Mouse (Mus musculus) retina, postnatal 1 day (tissue): ENCODE data around the gene Ankrd1.

Experiments used
- DNase-seq: peaks from one replicate; pipeline ENCODE4 v3.0.0-alpha.2; 2012

Gene Ankrd1

DNA sequence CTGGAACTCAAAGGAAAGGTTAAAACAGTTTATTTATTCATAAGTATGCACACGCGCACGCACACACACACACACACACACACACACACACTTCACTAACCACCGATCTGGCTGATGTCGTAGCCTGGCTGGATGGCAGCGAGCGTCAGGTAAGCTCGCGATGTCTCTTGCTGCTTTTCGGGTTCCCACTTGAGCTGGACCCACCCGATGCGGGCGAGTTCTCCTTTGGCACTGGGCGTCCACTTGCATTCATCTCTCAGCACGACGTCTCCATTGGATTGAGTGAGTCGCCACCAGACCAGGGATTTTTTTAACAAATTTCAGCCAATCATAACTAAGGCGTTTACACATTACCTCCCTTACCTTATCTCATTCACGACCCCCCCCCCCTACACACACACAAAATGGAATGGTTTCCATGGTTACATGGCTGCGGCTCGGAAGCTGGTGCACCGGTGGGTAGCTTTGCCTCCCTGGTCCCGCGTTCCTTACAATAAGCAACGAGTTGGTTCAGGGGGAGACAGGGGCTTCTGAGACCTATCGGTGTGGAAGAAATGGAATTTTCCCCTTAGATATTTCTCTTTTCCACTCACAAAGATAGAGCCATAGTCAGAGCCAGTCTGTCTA, 10.5 kb downstream of the Ankrd1 start:
- no peak for DNase-seq

- no peak for DNase-seq
These were observed 16.0 kb downstream of the Ankrd1 start for GRCm38 (mm10) chr19:36103909-36104308.

DNA sequence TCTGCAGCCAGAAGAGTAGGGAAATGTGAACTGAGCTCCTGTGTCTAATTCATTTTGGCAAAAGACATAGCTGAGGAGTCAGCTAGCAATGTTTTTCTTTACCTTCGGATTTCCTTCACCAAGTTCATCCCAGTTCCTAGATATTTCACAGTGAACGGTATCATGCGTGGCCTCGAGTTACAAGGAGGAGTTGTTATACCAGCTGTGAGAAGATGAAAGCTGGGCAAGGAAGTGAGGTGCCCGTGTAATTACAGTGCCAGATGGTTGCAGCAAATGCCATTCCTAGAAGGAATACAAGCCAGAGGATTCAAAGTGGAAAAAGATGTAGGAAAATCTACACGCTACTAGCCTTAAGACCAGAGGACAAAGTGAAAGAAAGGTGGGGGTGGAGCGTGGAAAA, 21.0 kb downstream of the Ankrd1 start:
- no peak for DNase-seq

DNA sequence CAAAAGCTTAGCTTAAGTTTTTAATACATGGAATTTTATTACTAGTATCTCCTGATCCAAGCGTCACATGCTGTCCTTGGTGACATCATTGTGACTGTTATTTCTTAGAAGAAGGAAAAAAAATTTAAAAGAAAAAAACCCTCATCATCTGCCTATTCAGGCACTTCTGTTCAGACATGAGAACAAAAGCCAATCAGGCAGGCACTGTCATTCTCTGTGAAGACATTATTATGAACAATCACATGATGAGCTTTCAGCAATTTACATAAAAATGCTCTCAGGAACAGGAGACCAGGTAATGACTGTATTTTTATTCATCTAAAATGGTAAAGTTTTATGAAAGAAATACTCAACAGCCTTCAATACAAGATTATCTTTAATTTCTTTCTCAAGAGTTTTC, 21.6 kb downstream of the Ankrd1 start:
- no peak for DNase-seq

- no peak for DNase-seq
These were observed 22.7 kb downstream of the Ankrd1 start for GRCm38 (mm10) chr19:36097194-36097593.

DNA sequence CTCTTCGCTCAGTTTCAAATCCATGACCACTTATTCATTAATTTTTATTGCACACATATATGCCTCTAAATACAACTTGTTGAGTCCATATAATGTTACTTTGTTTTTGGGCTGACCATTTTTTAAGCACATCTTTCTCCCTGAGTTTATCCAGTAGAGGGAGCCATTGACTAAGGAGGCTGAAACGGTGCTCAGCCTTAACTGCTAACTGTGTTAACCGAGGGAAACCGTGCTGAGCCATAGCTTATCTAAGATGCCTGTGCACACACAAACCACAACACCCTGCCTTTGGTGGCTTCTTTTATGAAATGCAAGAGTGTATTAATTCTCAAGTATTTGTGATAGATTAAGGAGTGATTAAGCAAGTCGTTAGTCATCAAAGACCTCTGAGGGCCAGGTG, 29.1 kb downstream of the Ankrd1 start:
- DNase-seq: peak; percentile 41

DNA sequence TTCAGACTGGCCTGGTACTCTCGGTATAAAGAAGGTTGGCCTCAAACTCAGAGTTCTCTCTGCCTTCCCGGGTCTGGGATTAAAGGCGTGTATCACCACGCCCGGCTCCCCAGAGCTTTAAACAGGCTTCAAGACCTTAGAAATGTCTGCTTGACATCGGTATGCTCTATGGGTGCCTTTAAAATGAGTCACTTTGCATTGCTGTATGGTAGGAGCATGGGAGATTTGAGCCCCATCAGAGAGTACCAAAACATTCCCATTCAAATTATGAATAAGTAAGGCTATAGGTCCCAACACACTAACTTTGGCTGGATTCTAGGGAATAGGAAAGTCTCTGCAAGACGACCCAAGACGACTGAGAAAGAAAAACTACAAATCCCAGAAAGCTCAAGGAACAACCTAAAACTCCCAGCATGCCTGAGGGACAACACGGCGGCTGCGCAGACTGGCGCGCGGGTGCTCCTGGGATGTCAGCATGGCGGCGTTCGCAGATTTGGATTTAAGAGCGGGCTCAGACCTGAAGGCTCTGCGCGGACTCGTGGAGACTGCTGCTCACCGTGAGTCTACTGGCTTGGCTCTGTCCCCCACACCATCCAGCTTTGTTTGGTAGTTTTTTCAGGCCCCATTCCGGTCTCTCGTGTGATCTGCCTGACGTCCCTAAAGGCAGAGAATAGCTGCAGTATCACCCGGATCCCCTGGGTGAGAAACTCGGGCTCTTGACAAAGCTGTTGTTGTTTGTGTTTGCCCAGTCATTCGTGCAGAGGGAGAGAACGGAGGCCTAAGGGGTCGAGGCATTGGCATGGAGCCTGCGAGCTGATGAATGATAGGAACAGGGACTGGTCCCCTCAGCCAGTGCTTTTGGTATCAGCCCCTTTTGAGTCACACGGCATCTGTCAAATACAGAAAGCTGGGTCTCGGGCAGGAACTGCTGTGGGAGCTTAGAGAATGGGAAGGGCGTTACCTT, 36.4 kb downstream of the Ankrd1 start, which contains the start of gene Rpp30:
TSS of gene Rpp30 (plus strand) at position 455 of the 964 bp plus-strand sequence.
- peak; percentile 95 for DNase-seq

DNA sequence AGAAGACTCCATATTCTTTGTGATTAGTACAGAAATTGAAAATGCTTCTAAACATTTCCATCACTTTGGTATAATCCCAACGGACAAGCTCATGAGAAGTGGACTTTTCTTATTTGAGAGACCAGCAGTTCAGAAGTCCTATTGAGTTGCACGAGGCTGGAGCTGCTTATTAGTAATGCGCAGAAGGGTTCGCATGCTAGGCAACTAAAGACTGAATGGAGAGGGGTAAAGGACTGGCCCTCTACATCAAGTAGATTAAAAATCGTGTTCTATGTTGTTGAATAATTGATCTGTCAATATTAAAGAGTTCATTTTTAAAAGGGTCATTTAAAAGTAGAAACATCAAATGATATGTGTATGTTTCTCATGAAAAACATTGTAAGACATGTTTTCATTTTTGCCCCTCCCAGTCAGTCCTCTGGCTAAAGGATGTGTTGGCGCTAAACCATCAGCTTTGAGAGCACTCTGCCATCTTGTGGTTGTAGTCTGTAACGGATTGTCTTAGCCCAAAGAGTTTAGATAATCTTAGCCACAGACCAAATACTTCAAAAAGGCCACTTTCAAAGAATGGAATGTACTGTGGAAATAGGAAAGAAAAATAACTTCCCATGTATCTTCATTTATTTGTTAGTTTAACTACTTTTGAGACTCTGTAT, 37.2 kb downstream of the Ankrd1 start:
- peak; percentile 83 for DNase-seq

DNA sequence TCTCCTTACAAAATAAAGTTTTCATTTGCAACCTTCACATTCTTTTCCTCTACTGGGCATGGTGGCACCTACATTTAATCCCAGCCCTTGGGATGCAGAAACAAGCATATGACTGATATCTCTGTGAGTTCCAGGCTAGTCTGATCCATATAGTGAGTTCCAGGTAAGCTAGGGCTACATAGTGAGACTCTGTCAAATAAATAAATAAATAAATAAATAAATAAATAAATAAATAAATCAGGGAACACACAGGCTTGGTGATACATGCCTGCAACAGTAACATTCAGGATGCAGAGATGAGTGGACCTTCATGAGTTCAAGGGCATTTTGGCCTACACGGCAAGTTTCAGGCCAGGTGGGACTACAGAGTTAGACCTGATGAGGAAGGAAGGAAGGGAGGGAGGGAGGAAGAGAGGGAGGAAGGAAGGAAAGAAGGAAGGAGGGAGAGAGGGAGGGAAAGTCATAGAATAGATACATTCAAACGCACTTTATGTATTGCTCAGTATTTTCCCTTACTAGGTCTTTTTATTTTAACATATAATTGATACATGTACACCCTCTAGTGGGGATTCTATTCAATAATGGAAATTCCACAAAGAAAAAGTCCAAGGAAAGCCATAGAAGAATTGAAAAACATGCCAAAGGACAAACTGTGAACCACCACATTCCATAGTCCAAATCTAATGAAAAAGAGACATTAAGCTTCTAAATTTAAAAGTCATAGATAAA, 56.9 kb downstream of the Ankrd1 start:
- DNase-seq: no peak
